Mouse (Mus musculus): ENCODE measurements around the gene Fitm1. TPM values are rescaled to one million over a fixed set of nuclear protein-coding genes. Genes with fewer than 3 reads are reported as not detected.

Fitm1 gene
- polyA plus RNA-seq, 1 experiment = 12.8 TPM

DNA sequence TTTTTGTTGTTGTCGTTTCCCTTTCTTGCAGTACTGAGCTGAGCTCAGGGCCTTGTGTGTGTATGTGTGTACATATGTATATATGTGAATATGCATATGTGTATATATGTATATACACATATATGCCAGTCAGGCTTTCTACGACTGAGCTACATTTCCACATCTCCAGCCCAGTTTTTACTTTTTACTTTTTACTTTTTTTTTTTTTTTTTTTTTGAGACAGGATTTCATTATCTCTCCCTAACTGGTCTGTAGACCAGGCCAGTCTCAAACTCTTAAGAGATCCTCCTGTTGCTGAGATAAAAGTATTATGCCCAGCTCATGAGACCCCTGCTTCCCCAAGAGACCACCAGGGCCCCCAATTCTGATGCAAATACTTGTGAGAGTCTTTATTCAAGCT, 41.4 kb downstream of the Fitm1 start:
- Histone ChIP-seq H3K4me2 (ENCODE audit: low read depth) (no peak overlapping the region), H3K79me2 (ENCODE audit: control insufficient read depth, insufficient read depth) (no peaks in the 10 kb centered on the region), H3ac (ENCODE audit: control insufficient read depth, insufficient read length) (no peak overlapping the region), H3K36me3 (ENCODE audit: control insufficient read depth, insufficient read depth) (no peaks in the 10 kb centered on the region), H3K27me3 (ENCODE audit: control insufficient read depth, insufficient read depth, insufficient read length) (no peaks in the 10 kb centered on the region), H3K4me3 (no peak overlapping the region)
- TF ChIP-seq E2F4 (IDR thresholded peaks at IDR 0.05; ENCODE audit: insufficient read depth) = no peak
- no peak for TF ChIP-seq POLR2AphosphoS2 (IDR thresholded peaks at IDR 0.05; ENCODE audit: insufficient read length, low read depth)
- no peak for TF ChIP-seq TCF12 (IDR thresholded peaks at IDR 0.05; ENCODE audit: insufficient read depth, poor library complexity, severe bottlenecking)
- no peak for TF ChIP-seq USF1 (IDR thresholded peaks at IDR 0.05; ENCODE audit: low read depth)
- no peak for TF ChIP-seq TCF3 (IDR thresholded peaks at IDR 0.05; ENCODE audit: insufficient read length, low read depth)
- TF ChIP-seq SRF (IDR thresholded peaks at IDR 0.05; ENCODE audit: control insufficient read depth, insufficient read length, low read depth) = no peak

DNA sequence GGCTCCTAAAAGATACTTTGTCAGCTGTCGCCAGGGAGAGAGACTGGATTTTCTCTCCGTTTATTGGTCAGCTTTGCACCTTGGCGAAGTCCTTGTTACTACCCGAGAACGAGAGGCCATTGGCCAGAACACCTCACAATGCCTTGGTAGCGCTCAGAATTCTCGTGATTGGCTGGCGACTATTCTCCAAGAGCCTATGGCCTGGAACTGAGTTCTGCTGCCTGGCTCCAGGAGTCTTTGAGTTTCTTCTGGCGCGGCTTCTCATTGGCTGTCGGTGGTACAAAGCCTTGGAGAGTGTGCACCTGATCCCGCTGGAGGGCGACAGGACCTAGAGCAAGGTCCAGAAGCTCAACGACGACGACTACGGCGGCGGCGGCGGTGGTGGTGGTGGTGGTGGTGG, 42.4 kb downstream of the Fitm1 start, which contains the start of gene Rec8:
TSS of gene Rec8 (plus strand) at position 216 of the 400 bp plus-strand sequence.
- Histone ChIP-seq H3K4me2 (ENCODE audit: low read depth) (no peak within 1 kb of the TSS), H3ac (ENCODE audit: control insufficient read depth, insufficient read length) (no peak within 1 kb of the TSS), H3K36me3 (ENCODE audit: control insufficient read depth, insufficient read depth) (no peaks in the 10 kb centered on the region), H3K27me3 (ENCODE audit: control insufficient read depth, insufficient read depth, insufficient read length) (no peaks in the 10 kb centered on the region), H3K4me3 (no peak within 1 kb of the TSS), H3K79me2 (ENCODE audit: control insufficient read depth, insufficient read depth) (no peaks in the 10 kb centered on the region)
- TF ChIP-seq USF1 (IDR thresholded peaks at IDR 0.05; ENCODE audit: low read depth) (no peak), POLR2A (IDR thresholded peaks at IDR 0.05; ENCODE audit: insufficient read length, low read depth) (no peak), E2F4 (IDR thresholded peaks at IDR 0.05; ENCODE audit: insufficient read depth) (no peak), REST (IDR thresholded peaks at IDR 0.05; ENCODE audit: insufficient read depth, insufficient read length) (no peak), MAX (IDR thresholded peaks at IDR 0.05; ENCODE audit: low read depth) (no peak), MYOG (IDR thresholded peaks at IDR 0.05; ENCODE audit: control insufficient read depth in 1 of 3, insufficient read depth in 1 of 3, insufficient read length in 2 of 3, low read depth in 2 of 3) (no peak)

DNA sequence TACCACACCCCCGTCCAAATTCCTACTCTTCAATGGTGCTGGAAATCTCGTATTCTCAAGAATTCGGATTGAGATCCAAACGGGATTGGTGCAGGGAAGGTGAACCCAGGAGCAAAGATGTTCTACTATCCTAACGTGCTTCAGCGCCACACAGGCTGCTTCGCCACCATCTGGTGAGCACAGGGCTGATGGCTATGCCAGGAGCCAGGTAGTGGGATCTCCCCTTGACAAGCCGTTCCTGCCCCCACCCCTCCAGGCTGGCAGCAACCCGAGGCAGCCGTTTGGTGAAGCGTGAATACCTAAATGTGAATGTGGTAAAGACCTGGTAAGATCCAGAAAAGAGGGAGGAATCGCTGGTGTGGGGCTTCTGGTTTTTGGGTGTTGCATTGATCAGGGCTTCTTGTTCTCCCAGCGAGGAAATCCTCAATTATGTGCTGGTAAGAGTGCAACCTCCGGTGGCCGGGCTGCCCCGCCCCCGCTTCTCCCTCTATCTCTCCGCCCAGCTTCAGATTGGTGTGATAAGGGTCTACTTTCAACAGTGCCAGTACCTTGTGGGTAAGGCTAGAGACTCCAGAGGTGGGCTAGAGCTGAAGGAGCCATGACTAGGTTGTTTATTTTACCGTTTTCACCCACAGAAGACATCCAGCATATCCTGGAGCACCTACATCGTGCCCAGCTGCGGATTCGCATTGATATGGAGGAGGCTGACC, 43.2 kb downstream of the Fitm1 start:
- no peak overlapping the region for H3K4me3 ChIP-seq
- no peak for TF ChIP-seq POLR2A (IDR thresholded peaks at IDR 0.05; ENCODE audit: insufficient read length, low read depth)
- no peak for TF ChIP-seq POLR2AphosphoS2 (IDR thresholded peaks at IDR 0.05; ENCODE audit: insufficient read length, low read depth)
- no peak for TF ChIP-seq CEBPB (IDR thresholded peaks at IDR 0.05; ENCODE audit: insufficient read depth, poor library complexity, severe bottlenecking)
- TF ChIP-seq MYOD1 (IDR thresholded peaks at IDR 0.05; ENCODE audit: control insufficient read depth in 1 of 3, insufficient read length in 2 of 3, low read depth in 2 of 3) = no peak
- no peak for TF ChIP-seq MAX (IDR thresholded peaks at IDR 0.05; ENCODE audit: low read depth)
- no peak for TF ChIP-seq SRF (IDR thresholded peaks at IDR 0.05; ENCODE audit: control insufficient read depth, insufficient read length, low read depth)
- no peak for TF ChIP-seq TCF12 (IDR thresholded peaks at IDR 0.05; ENCODE audit: insufficient read depth, poor library complexity, severe bottlenecking)
- no peak for TF ChIP-seq E2F4 (IDR thresholded peaks at IDR 0.05; ENCODE audit: insufficient read depth)
- no peak for TF ChIP-seq TCF3 (IDR thresholded peaks at IDR 0.05; ENCODE audit: insufficient read length, low read depth)
- TF ChIP-seq REST (IDR thresholded peaks at IDR 0.05; ENCODE audit: insufficient read depth, insufficient read length) = no peak
- TF ChIP-seq MYOG (IDR thresholded peaks at IDR 0.05; ENCODE audit: control insufficient read depth in 1 of 3, insufficient read depth in 1 of 3, insufficient read length in 2 of 3, low read depth in 2 of 3) = no peak
- TF ChIP-seq USF1 (IDR thresholded peaks at IDR 0.05; ENCODE audit: low read depth) = no peak

More for the DNA sequence above, 43.2 kb downstream of the Fitm1 start:
- H3K79me2 ChIP-seq (ENCODE audit: control insufficient read depth, insufficient read depth) = no peaks in the 10 kb centered on the region
- no peak overlapping the region for H3K4me2 ChIP-seq (ENCODE audit: low read depth)
- H3K27me3 ChIP-seq (ENCODE audit: control insufficient read depth, insufficient read depth, insufficient read length) = no peaks in the 10 kb centered on the region
- H3ac ChIP-seq (ENCODE audit: control insufficient read depth, insufficient read length) = no peak overlapping the region
- no peaks in the 10 kb centered on the region for H3K36me3 ChIP-seq (ENCODE audit: control insufficient read depth, insufficient read depth)

Other genes starting within 250 kb of the Fitm1 start
- gene Dhrs4, start 96.9 kb upstream of the Fitm1 start, polyA plus RNA-seq (2012; fragmentation: generic; extraction: Trizol) = 29.6 TPM
- gene Carmil3, start 85.0 kb upstream of the Fitm1 start, polyA plus RNA-seq (2012; fragmentation: generic; extraction: Trizol) = 0.08 TPM
- not detected for gene Cpne6, start 65.2 kb upstream of the Fitm1 start, polyA plus RNA-seq (2012; fragmentation: generic; extraction: Trizol)
- not detected for gene Nrl, start 50.6 kb upstream of the Fitm1 start, polyA plus RNA-seq (2012; fragmentation: generic; extraction: Trizol)
- gene Pck2, start 35.4 kb upstream of the Fitm1 start, polyA plus RNA-seq (2012; fragmentation: generic; extraction: Trizol) = 252 TPM
- gene Dcaf11, start 15.6 kb upstream of the Fitm1 start, polyA plus RNA-seq (2012; fragmentation: generic; extraction: Trizol) = 38.7 TPM
- 0.48 TPM for gene A730061H03Rik, start 15.2 kb upstream of the Fitm1 start, polyA plus RNA-seq (2012; fragmentation: generic; extraction: Trizol)
- 81.7 TPM for gene Psme1, start 2.5 kb downstream of the Fitm1 start, polyA plus RNA-seq (2012; fragmentation: generic; extraction: Trizol)
- gene Emc9, start 9.7 kb downstream of the Fitm1 start, polyA plus RNA-seq (2012; fragmentation: generic; extraction: Trizol) = 18.5 TPM
- gene Psme2, start 15.5 kb downstream of the Fitm1 start, polyA plus RNA-seq (2012; fragmentation: generic; extraction: Trizol) = 139 TPM
- 11.2 TPM for gene Rnf31, start 16.1 kb downstream of the Fitm1 start, polyA plus RNA-seq (2012; fragmentation: generic; extraction: Trizol)
- gene Irf9, start 28.0 kb downstream of the Fitm1 start, polyA plus RNA-seq (2012; fragmentation: generic; extraction: Trizol) = 4.0 TPM
- not detected for gene Rec8, start 42.4 kb downstream of the Fitm1 start, polyA plus RNA-seq (2012; fragmentation: generic; extraction: Trizol)
- 109 TPM for gene Ipo4, start 60.3 kb downstream of the Fitm1 start, polyA plus RNA-seq (2012; fragmentation: generic; extraction: Trizol)
- 0.17 TPM for gene Gm49378, start 62.3 kb downstream of the Fitm1 start, polyA plus RNA-seq (2012; fragmentation: generic; extraction: Trizol)
- gene Tm9sf1, start 68.2 kb downstream of the Fitm1 start, polyA plus RNA-seq (2012; fragmentation: generic; extraction: Trizol) = 57.9 TPM
- gene Tssk4, start 74.6 kb downstream of the Fitm1 start, polyA plus RNA-seq (2012; fragmentation: generic; extraction: Trizol) = 0.18 TPM
- gene Mdp1, start 84.9 kb downstream of the Fitm1 start, polyA plus RNA-seq (2012; fragmentation: generic; extraction: Trizol) = 21.3 TPM
- 11.9 TPM for gene Gmpr2, start 96.3 kb downstream of the Fitm1 start, polyA plus RNA-seq (2012; fragmentation: generic; extraction: Trizol)
- gene Nedd8, start 96.5 kb downstream of the Fitm1 start, polyA plus RNA-seq (2012; fragmentation: generic; extraction: Trizol) = 361 TPM
- gene Tinf2, start 106.2 kb downstream of the Fitm1 start, polyA plus RNA-seq (2012; fragmentation: generic; extraction: Trizol) = 12.0 TPM
- 0.06 TPM for gene Tgm1, start 138.3 kb downstream of the Fitm1 start, polyA plus RNA-seq (2012; fragmentation: generic; extraction: Trizol)
- gene Rabggta, start 146.6 kb downstream of the Fitm1 start, polyA plus RNA-seq (2012; fragmentation: generic; extraction: Trizol) = 18.4 TPM
- gene Dhrs1, start 170.1 kb downstream of the Fitm1 start, polyA plus RNA-seq (2012; fragmentation: generic; extraction: Trizol) = 76.3 TPM
- 24.9 TPM for gene Nop9, start 170.1 kb downstream of the Fitm1 start, polyA plus RNA-seq (2012; fragmentation: generic; extraction: Trizol)
- 0.17 TPM for gene Cideb, start 182.8 kb downstream of the Fitm1 start, polyA plus RNA-seq (2012; fragmentation: generic; extraction: Trizol)
- gene Ltb4r2, start 185.8 kb downstream of the Fitm1 start, polyA plus RNA-seq (2012; fragmentation: generic; extraction: Trizol) = 0.01 TPM
- 0.04 TPM for gene Ltb4r1, start 190.3 kb downstream of the Fitm1 start, polyA plus RNA-seq (2012; fragmentation: generic; extraction: Trizol)
- gene Adcy4, start 208.5 kb downstream of the Fitm1 start, polyA plus RNA-seq (2012; fragmentation: generic; extraction: Trizol) = 0.06 TPM
- 0.28 TPM for gene Ripk3, start 213.2 kb downstream of the Fitm1 start, polyA plus RNA-seq (2012; fragmentation: generic; extraction: Trizol)
- 2.8 TPM for gene Nfatc4, start 247.5 kb downstream of the Fitm1 start, polyA plus RNA-seq (2012; fragmentation: generic; extraction: Trizol)